ENCODE assay signal across 8 mouse cellular contexts in genomic region chr11:51538919-51539758, GRCm38 (mm10). TPM values are rescaled to one million over a fixed set of nuclear protein-coding genes. Genes with fewer than 3 reads are reported as not detected.
DNase-seq lines count a peak whose midpoint lies in the region; ATAC-seq and TF ChIP-seq lines count a peak whose summit lies in the region.

No protein-coding gene starts in this region.

- WGBS in neural tube, embryonic 11.5 days, result 61% methylated on average over 13 of the region's 13 CpGs
- 65% methylated on average over 13 of the region's 13 CpGs for WGBS in intestine, postnatal 0 days
- WGBS in midbrain, embryonic 16.5 days, result 58% methylated on average over 13 of the region's 13 CpGs

- no peaks in the 10 kb centered on the region for H3K27me3 ChIP-seq in neural tube, embryonic 11.5 days (ENCODE audit: control insufficient read depth, insufficient read depth, low read length)
- H3K27me3 ChIP-seq in intestine, postnatal 0 days (replicated peaks; ENCODE audit: control insufficient read depth, insufficient read depth, low read length), result no peaks in the 10 kb centered on the region
- H3K27me3 ChIP-seq in midbrain, embryonic 16.5 days (ENCODE audit: control insufficient read depth, insufficient read depth, low read depth, low read length), result no peaks in the 10 kb centered on the region

- peak; percentile 29 for DNase-seq in CD4-positive, CD25-positive, alpha-beta regulatory T cell, adult 2 months (ENCODE audit: low read depth, low spot score)
- no peak for DNase-seq in neural tube, embryonic 11.5 days (ENCODE audit: low spot score)
- no peak for DNase-seq in neural tube, embryonic 10.5 days (ENCODE audit: extremely low spot score, low spot score)
- no peak for DNase-seq in adrenal gland, adult (ENCODE audit: inconsistent age in 2 of 2, low spot score in 1 of 2)
- no peak for DNase-seq in T-cell, adult 2 months (ENCODE audit: low spot score)

- H3K27ac ChIP-seq in neural tube, embryonic 11.5 days (ENCODE audit: low read depth, low read length), result no peak overlapping the region
- H3K27ac ChIP-seq in intestine, postnatal 0 days (ENCODE audit: low read depth, low read length), result no peak overlapping the region
- no peak overlapping the region for H3K27ac ChIP-seq in midbrain, embryonic 16.5 days (ENCODE audit: low read length)

- no peak for ATAC-seq in CD4-positive, CD25-positive, alpha-beta regulatory T cell, adult 4 months
- ATAC-seq in neural tube, embryonic 11.5 days (ENCODE audit: insufficient read depth, low FRiP score, low TSS enrichment), result peak; percentile 24
- ATAC-seq in intestine, postnatal 0 days, result peak; percentile 56
- ATAC-seq in midbrain, embryonic 16.5 days, result peak; percentile 50

- no peaks in the 10 kb centered on the region for H3K9me3 ChIP-seq in neural tube, embryonic 11.5 days (ENCODE audit: control insufficient read depth, low read length)
- no peaks in the 10 kb centered on the region for H3K9me3 ChIP-seq in intestine, postnatal 0 days (ENCODE audit: control insufficient read depth)
- H3K9me3 ChIP-seq in midbrain, embryonic 16.5 days (replicated peaks; ENCODE audit: control insufficient read depth, low read length, poor library complexity, severe bottlenecking), result no peaks in the 10 kb centered on the region

- no peak overlapping the region for H3K4me2 ChIP-seq in neural tube, embryonic 11.5 days (ENCODE audit: low read depth)
- H3K4me2 ChIP-seq in intestine, postnatal 0 days (replicated peaks; ENCODE audit: low read depth), result no peak overlapping the region
- H3K4me2 ChIP-seq in midbrain, embryonic 16.5 days (ENCODE audit: low read length), result no peak overlapping the region

- TF ChIP-seq CTCF in intestine, postnatal 0 days (IDR thresholded peaks at IDR 0.05; ENCODE audit: low read depth), result no peak

- 0 out of 2 replicates have a peak, but pooled peaks cover 3% of the 10 kb centered on the region for H3K4me1 ChIP-seq in neural tube, embryonic 11.5 days (ENCODE audit: control insufficient read depth, insufficient read depth, low read length)
- no peaks in the 10 kb centered on the region for H3K4me1 ChIP-seq in intestine, postnatal 0 days (replicated peaks; ENCODE audit: control insufficient read depth, insufficient read depth, low read length)
- no peaks in the 10 kb centered on the region for H3K4me1 ChIP-seq in midbrain, embryonic 16.5 days (ENCODE audit: control insufficient read depth, insufficient read depth, low read length)

- H3K36me3 ChIP-seq in neural tube, embryonic 11.5 days (ENCODE audit: control insufficient read depth, insufficient read depth, low read length), result no peaks in the 10 kb centered on the region
- H3K36me3 ChIP-seq in intestine, postnatal 0 days (ENCODE audit: control insufficient read depth, insufficient read depth), result no peaks in the 10 kb centered on the region
- H3K36me3 ChIP-seq in midbrain, embryonic 16.5 days (ENCODE audit: control insufficient read depth, insufficient read depth, low read length), result no peaks in the 10 kb centered on the region

- H3K4me3 ChIP-seq in neural tube, embryonic 11.5 days (ENCODE audit: low read depth, low read length), result no peak overlapping the region
- no peak overlapping the region for H3K4me3 ChIP-seq in intestine, postnatal 0 days (ENCODE audit: low read depth, low read length)
- H3K4me3 ChIP-seq in midbrain, embryonic 16.5 days (ENCODE audit: low read depth, low read length), result no peak overlapping the region

- no peak overlapping the region for H3K9ac ChIP-seq in neural tube, embryonic 11.5 days (ENCODE audit: low read length)
- no peak overlapping the region for H3K9ac ChIP-seq in intestine, postnatal 0 days (ENCODE audit: low read depth, low read length)
- no peak overlapping the region for H3K9ac ChIP-seq in midbrain, embryonic 16.5 days (ENCODE audit: low read depth, low read length)

RNA-seq across cellular contexts. Expression of gene Phykpl, which starts 45.4 kb away (rescaled TPM):
- polyA plus RNA-seq in CD4-positive, CD25-positive, alpha-beta regulatory T cell, adult 4 months (2017; shearing (Covaris generic)), result 10 to 100 TPM; 27.4 to 30.3 TPM
- polyA plus RNA-seq in neural tube, embryonic 11.5 days (2014; fragmentation: Nextera tagmentation; extraction: Ambion mirVana), result 10.1 and 11.0 TPM in 2 replicates
- polyA plus RNA-seq in intestine, postnatal 0 days (2015; fragmentation: Nextera tagmentation; extraction: Ambion mirVana), result 22.7 and 24.2 TPM in 2 replicates
- polyA plus RNA-seq in midbrain, embryonic 16.5 days (2015; fragmentation: Nextera tagmentation; extraction: Ambion mirVana), result 9.4 and 9.7 TPM in 2 replicates
